Mouse (Mus musculus) kidney, adult 9 months (tissue): Measurements from ENCODE around the gene Esrp2.

Experiments used
- DNase-seq: peaks from one replicate; pipeline ENCODE4 v3.0.0; 2022

Esrp2 gene

GRCm38 (mm10) chr8:106147868-106148565 is 11.2 kb upstream of the Esrp2 start:
- peak; percentile 69 for DNase-seq

- DNase-seq: no peak
These were observed 9.2 kb upstream of the Esrp2 start for GRCm38 (mm10) chr8:106146014-106146413.

- DNase-seq: no peak
These were observed 8.6 kb upstream of the Esrp2 start for GRCm38 (mm10) chr8:106145331-106145730.

- DNase-seq: peak; percentile 89
These were observed 4.0 kb upstream of the Esrp2 start for GRCm38 (mm10) chr8:106140769-106141168.

- no peak for DNase-seq
These were observed 3.4 kb upstream of the Esrp2 start for GRCm38 (mm10) chr8:106140191-106140590.

GRCm38 (mm10) chr8:106138616-106139015 is 1.8 kb upstream of the Esrp2 start:
- DNase-seq: no peak

- peak; percentile 83 for DNase-seq
These were observed 1.2 kb upstream of the Esrp2 start for GRCm38 (mm10) chr8:106137906-106138477.

GRCm38 (mm10) chr8:106137218-106137905 is 588 bp upstream of the Esrp2 start:
- DNase-seq: peak; percentile 70

- DNase-seq: no peak
These were observed 1.1 kb downstream of the Esrp2 start for GRCm38 (mm10) chr8:106135672-106136071.

GRCm38 (mm10) chr8:106134751-106135571 is 1.8 kb downstream of the Esrp2 start:
- peak; percentile 98 for DNase-seq

GRCm38 (mm10) chr8:106133946-106134345 is 2.8 kb downstream of the Esrp2 start:
- DNase-seq: peak; percentile 24

- DNase-seq: no peak
These were observed 3.2 kb downstream of the Esrp2 start for GRCm38 (mm10) chr8:106133526-106133925.

GRCm38 (mm10) chr8:106132356-106132755 is 4.4 kb downstream of the Esrp2 start:
- DNase-seq: no peak

- DNase-seq: no peak
These were observed 5.1 kb downstream of the Esrp2 start for GRCm38 (mm10) chr8:106131488-106132222.

- no peak for DNase-seq
These were observed 5.8 kb downstream of the Esrp2 start for GRCm38 (mm10) chr8:106131021-106131420.

GRCm38 (mm10) chr8:106130505-106130904 is 6.3 kb downstream of the Esrp2 start:
- DNase-seq: no peak

GRCm38 (mm10) chr8:106129997-106130396 is 6.8 kb downstream of the Esrp2 start:
- DNase-seq: no peak

GRCm38 (mm10) chr8:106129232-106129930 is 7.4 kb downstream of the Esrp2 start:
- no peak for DNase-seq

- no peak for DNase-seq
These were observed 8.8 kb downstream of the Esrp2 start for GRCm38 (mm10) chr8:106127882-106128410.

- no peak for DNase-seq
These were observed 9.7 kb downstream of the Esrp2 start for GRCm38 (mm10) chr8:106127054-106127453.

GRCm38 (mm10) chr8:106126055-106126454 is 10.7 kb downstream of the Esrp2 start:
- DNase-seq: no peak

GRCm38 (mm10) chr8:106123443-106123842 is 13.3 kb downstream of the Esrp2 start:
- no peak for DNase-seq
